Mouse (Mus musculus): ENCODE measurements around the gene Hacd1. TPM values are rescaled to one million over a fixed set of nuclear protein-coding genes. Genes with fewer than 3 reads are reported as not detected.

The Hacd1 gene
- polyA plus RNA-seq, 1 experiment from 2014 or later: 48.4 TPM

GRCm38 (mm10) chr2:14065704-14066650 is 10.0 kb upstream of the Hacd1 start:
- no peaks in the 10 kb centered on the region for H3K4me1 ChIP-seq
- no peak overlapping the region for H3K27ac ChIP-seq
- H3K4me3 ChIP-seq: no peak overlapping the region
- no peak overlapping the region for H3K9ac ChIP-seq
- WGBS: 80% methylated on average over 2 of the region's 2 CpGs
- no peaks in the 10 kb centered on the region for H3K9me3 ChIP-seq
- no peaks in the 10 kb centered on the region for H3K36me3 ChIP-seq
- no peaks in the 10 kb centered on the region for H3K27me3 ChIP-seq
- no peak for ATAC-seq (ENCODE audit: insufficient number of reproducible peaks, insufficient read depth, low FRiP score, low TSS enrichment)
- H3K4me2 ChIP-seq (replicated peaks): no peak overlapping the region

- H3K4me2 ChIP-seq (replicated peaks): peak overlapping the region; percentile 80
- H3K9me3 ChIP-seq: no peaks in the 10 kb centered on the region
- peaks cover 4% of the 10 kb centered on the region; the same call in 1 of the 2 replicates for H3K4me1 ChIP-seq
- H3K4me3 ChIP-seq: peak overlapping the region; percentile 72
- H3K9ac ChIP-seq: peak overlapping the region; percentile 68
- 1% methylated on average over 54 of the region's 58 CpGs for WGBS
- peak overlapping the region; percentile 81 for H3K27ac ChIP-seq
- H3K27me3 ChIP-seq: no peaks in the 10 kb centered on the region
- H3K36me3 ChIP-seq: no peaks in the 10 kb centered on the region
- ATAC-seq (ENCODE audit: insufficient number of reproducible peaks, insufficient read depth, low FRiP score, low TSS enrichment): peak; percentile 95
Measured at GRCm38 (mm10) chr2:14055168-14055565, 768 bp downstream of the Hacd1 start.

DNA sequence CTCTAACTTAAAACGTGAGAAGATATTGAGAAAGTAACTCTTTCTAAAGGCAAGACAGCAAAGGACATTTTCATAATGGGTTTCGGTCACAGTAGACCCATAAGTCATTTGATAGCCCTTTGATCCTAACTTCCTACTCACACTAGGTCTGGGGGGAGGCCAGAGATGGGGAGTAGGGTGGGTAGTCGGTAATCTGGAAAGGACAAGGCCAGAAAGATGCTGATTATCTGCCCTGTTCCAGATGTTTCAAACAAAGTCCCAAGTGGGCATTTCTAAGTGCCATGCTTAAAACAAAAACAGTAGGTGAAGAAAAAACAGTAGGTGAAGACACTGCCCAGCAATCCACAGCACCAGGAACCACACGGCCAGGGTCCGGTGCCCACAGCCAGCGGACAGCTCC is 1.2 kb downstream of the Hacd1 start:
- Histone ChIP-seq H3K27ac (peak overlapping the region; percentile 81), H3K9ac (peak overlapping the region; percentile 68), H3K4me3 (peak overlapping the region; percentile 72), H3K4me1 (peaks cover 4% of the 10 kb centered on the region; the same call in 1 of the 2 replicates), H3K36me3 (no peaks in the 10 kb centered on the region), H3K4me2 (replicated peaks) (peak overlapping the region; percentile 80), H3K9me3 (no peaks in the 10 kb centered on the region), H3K27me3 (no peaks in the 10 kb centered on the region)
- 2% methylated on average over 6 of the region's 6 CpGs for WGBS
- peak; percentile 38 for ATAC-seq (ENCODE audit: insufficient number of reproducible peaks, insufficient read depth, low FRiP score, low TSS enrichment)

- Histone ChIP-seq H3K36me3 (no peaks in the 10 kb centered on the region), H3K4me1 (peaks cover 4% of the 10 kb centered on the region; the same call in 1 of the 2 replicates), H3K9me3 (no peaks in the 10 kb centered on the region), H3K27ac (no peak overlapping the region), H3K9ac (no peak overlapping the region), H3K4me3 (no peak overlapping the region), H3K4me2 (replicated peaks) (no peak overlapping the region), H3K27me3 (no peaks in the 10 kb centered on the region)
- no peak for ATAC-seq (ENCODE audit: insufficient number of reproducible peaks, insufficient read depth, low FRiP score, low TSS enrichment)
- WGBS: 44% methylated on average over 3 of the region's 3 CpGs
Measured at GRCm38 (mm10) chr2:14054163-14054562, 1.8 kb downstream of the Hacd1 start.

GRCm38 (mm10) chr2:14053618-14054017 is 2.3 kb downstream of the Hacd1 start:
- Histone ChIP-seq H3K27me3 (no peaks in the 10 kb centered on the region), H3K36me3 (no peaks in the 10 kb centered on the region), H3K9me3 (no peaks in the 10 kb centered on the region), H3K9ac (no peak overlapping the region), H3K4me1 (peaks cover 4% of the 10 kb centered on the region; the same call in 1 of the 2 replicates), H3K4me3 (no peak overlapping the region), H3K27ac (no peak overlapping the region), H3K4me2 (replicated peaks) (no peak overlapping the region)
- no peak for ATAC-seq (ENCODE audit: insufficient number of reproducible peaks, insufficient read depth, low FRiP score, low TSS enrichment)
- 64% methylated on average over 3 of the region's 3 CpGs for WGBS

DNA sequence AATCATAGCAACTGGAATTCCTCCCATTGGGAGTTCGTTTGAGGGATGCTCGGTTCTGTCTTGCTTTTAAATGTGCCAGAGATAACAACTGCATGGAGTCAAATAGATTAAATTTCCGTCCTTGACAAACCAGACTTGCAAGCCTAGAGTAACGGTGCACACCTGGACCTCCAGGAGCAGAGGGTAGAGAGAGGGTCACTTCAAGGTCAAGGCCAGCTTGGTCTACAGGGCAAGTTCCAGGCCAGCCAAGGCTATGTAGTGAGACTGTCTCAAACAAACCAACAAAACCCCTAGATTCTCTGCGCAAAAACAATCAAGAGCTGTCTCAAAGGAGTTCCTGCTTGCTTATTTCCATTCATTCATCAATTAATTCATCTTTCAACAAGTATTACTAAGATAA is 7.1 kb downstream of the Hacd1 start:
- H3K27ac ChIP-seq: no peak overlapping the region
- 64% methylated on average over 5 of the region's 5 CpGs for WGBS
- no peak for ATAC-seq (ENCODE audit: insufficient number of reproducible peaks, insufficient read depth, low FRiP score, low TSS enrichment)
- no peak overlapping the region for H3K9ac ChIP-seq
- no peak overlapping the region for H3K4me2 ChIP-seq (replicated peaks)
- H3K4me1 ChIP-seq: no peaks in the 10 kb centered on the region
- no peaks in the 10 kb centered on the region for H3K36me3 ChIP-seq
- no peaks in the 10 kb centered on the region for H3K9me3 ChIP-seq
- H3K27me3 ChIP-seq: no peaks in the 10 kb centered on the region
- H3K4me3 ChIP-seq: no peak overlapping the region

DNA sequence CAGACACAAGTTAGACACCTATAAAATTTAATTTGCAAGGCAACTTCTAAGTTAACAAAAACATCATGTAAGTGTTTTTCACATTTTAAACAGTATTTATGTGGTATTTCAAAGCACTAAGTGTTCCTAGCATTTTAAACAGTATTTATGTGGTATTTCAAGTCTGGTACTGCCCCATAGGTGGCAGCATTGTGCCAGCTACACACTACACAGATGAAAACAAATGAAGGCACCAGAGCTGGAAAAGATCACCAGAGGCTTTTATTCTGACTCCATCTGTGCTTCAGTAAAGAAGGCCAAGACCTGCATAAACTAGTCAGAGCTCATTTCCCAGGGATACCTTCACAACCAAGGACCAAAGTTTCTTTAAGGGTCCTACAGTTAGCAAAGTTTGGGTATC is 7.6 kb downstream of the Hacd1 start:
- Histone ChIP-seq H3K27ac (no peak overlapping the region), H3K9me3 (no peaks in the 10 kb centered on the region), H3K36me3 (no peaks in the 10 kb centered on the region), H3K9ac (no peak overlapping the region), H3K4me1 (no peaks in the 10 kb centered on the region), H3K4me2 (replicated peaks) (no peak overlapping the region), H3K4me3 (no peak overlapping the region), H3K27me3 (no peaks in the 10 kb centered on the region)
- ATAC-seq (ENCODE audit: insufficient number of reproducible peaks, insufficient read depth, low FRiP score, low TSS enrichment): no peak

DNA sequence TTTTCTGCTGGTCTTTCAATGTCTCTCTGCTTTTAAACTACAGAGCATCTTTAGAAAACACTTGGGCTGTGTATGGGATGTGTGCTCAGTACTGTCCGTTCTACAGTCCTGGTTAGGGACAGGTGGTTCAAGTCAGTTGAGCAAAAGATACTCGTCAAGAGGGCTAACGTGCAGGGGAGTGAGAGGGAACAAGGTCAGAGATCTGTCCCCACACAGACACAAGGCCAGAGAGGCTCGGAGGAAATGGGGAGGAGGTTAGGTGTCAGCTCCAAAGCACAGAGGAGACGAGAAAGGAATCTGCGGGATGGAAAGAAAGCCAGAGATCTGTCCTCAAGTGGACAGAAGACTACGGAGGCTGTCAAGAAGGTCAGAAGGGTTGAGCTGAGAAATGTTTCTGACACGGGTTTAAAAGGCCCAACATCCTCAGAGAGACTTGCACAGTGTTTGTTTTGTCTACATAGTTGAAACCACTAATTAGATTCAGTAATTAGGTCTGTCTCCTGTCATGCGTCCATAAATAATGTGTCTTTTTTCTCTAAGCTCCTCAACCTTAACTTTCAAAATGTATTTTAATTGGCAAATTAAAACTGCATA is 12.3 kb downstream of the Hacd1 start:
- Histone ChIP-seq H3K4me3 (no peak overlapping the region), H3K9me3 (no peaks in the 10 kb centered on the region), H3K27me3 (no peaks in the 10 kb centered on the region), H3K4me1 (no peaks in the 10 kb centered on the region), H3K36me3 (no peaks in the 10 kb centered on the region), H3K9ac (no peak overlapping the region), H3K4me2 (replicated peaks) (no peak overlapping the region), H3K27ac (no peak overlapping the region)
- 39% methylated on average over 9 of the region's 9 CpGs for WGBS
- ATAC-seq (ENCODE audit: insufficient number of reproducible peaks, insufficient read depth, low FRiP score, low TSS enrichment): no peak

DNA sequence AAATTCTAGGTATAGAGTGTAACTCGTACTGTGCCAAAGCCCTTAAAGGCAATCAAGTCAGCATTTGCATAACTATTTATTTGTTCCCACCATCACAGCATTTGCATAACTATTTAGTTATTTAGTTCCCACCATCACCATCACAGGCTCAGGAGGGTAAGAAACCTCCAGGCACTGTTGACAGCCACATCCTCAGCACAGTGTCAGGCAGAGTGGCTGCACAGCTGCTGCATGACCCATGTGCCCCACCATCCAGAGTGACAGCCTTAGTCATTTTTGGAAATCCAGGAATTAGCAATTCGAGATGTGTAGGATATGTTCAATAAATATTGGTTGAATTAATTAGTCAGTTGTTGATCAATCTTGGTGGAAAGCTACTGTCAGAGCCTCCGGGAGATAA is 12.9 kb downstream of the Hacd1 start:
- no peaks in the 10 kb centered on the region for H3K27me3 ChIP-seq

GRCm38 (mm10) chr2:14041249-14041648 is 14.7 kb downstream of the Hacd1 start:
- H3K4me3 ChIP-seq: no peak overlapping the region
- ATAC-seq (ENCODE audit: insufficient number of reproducible peaks, insufficient read depth, low FRiP score, low TSS enrichment): no peak
- no peak overlapping the region for H3K9ac ChIP-seq
- no peaks in the 10 kb centered on the region for H3K4me1 ChIP-seq
- H3K4me2 ChIP-seq (replicated peaks): no peak overlapping the region
- WGBS: 98% methylated on average over 2 of the region's 2 CpGs
- H3K9me3 ChIP-seq: no peaks in the 10 kb centered on the region
- no peak overlapping the region for H3K27ac ChIP-seq
- no peaks in the 10 kb centered on the region for H3K36me3 ChIP-seq
- H3K27me3 ChIP-seq: no peaks in the 10 kb centered on the region

More for the DNA sequence above, 12.9 kb downstream of the Hacd1 start:
- H3K4me3 ChIP-seq: no peak overlapping the region
- H3K4me1 ChIP-seq: no peaks in the 10 kb centered on the region
- no peak overlapping the region for H3K27ac ChIP-seq
- no peaks in the 10 kb centered on the region for H3K9me3 ChIP-seq
- no peaks in the 10 kb centered on the region for H3K36me3 ChIP-seq
- no peak overlapping the region for H3K4me2 ChIP-seq (replicated peaks)
- H3K9ac ChIP-seq: no peak overlapping the region
- WGBS: 74% methylated on average over 3 of the region's 3 CpGs
- ATAC-seq (ENCODE audit: insufficient number of reproducible peaks, insufficient read depth, low FRiP score, low TSS enrichment): no peak

GRCm38 (mm10) chr2:14019228-14019627 is 36.7 kb downstream of the Hacd1 start:
- Histone ChIP-seq H3K27ac (no peak overlapping the region), H3K27me3 (no peaks in the 10 kb centered on the region), H3K4me2 (replicated peaks) (no peak overlapping the region), H3K4me1 (no peaks in the 10 kb centered on the region), H3K36me3 (no peaks in the 10 kb centered on the region), H3K9ac (no peak overlapping the region), H3K4me3 (no peak overlapping the region), H3K9me3 (no peaks in the 10 kb centered on the region)
- no peak for ATAC-seq (ENCODE audit: insufficient number of reproducible peaks, insufficient read depth, low FRiP score, low TSS enrichment)
- WGBS: 94% methylated on average over 1 of the region's 1 CpGs

DNA sequence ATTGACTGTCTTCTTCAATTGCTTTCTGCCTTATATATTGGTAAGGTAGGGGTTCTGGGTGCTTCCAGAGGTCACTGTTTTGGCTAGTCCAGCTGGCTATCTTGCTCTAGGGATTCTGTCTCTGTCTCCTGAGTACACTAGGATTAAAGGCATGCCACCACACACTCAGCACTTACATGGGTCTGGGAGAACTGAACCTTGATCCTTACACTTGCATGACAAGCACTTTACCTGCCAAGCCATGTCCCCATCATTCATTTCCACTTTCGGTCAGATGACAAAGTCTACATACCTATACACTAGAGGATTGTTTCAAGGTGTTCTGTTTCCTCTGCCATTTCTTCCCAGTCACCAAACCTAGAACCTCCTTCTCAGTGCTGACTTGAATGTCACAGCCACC is 50.8 kb downstream of the Hacd1 start:
- no peaks in the 10 kb centered on the region for H3K4me1 ChIP-seq
- no peaks in the 10 kb centered on the region for H3K9me3 ChIP-seq
- H3K27me3 ChIP-seq: no peaks in the 10 kb centered on the region
- WGBS: 88% methylated on average over 1 of the region's 1 CpGs
- H3K4me3 ChIP-seq: no peak overlapping the region
- H3K4me2 ChIP-seq (replicated peaks): no peak overlapping the region
- H3K9ac ChIP-seq: no peak overlapping the region
- H3K27ac ChIP-seq: no peak overlapping the region
- no peaks in the 10 kb centered on the region for H3K36me3 ChIP-seq
- ATAC-seq (ENCODE audit: insufficient number of reproducible peaks, insufficient read depth, low FRiP score, low TSS enrichment): no peak
